Mouse (Mus musculus) midbrain, embryonic 10.5 days (tissue): ENCODE data around the gene Ebf4. TPM values are rescaled to one million over a fixed set of nuclear protein-coding genes. Genes with fewer than 3 reads are reported as not detected.
A peak's percentile ranks its signal among the peaks of the same experiment; 100 is the strongest.
"Not testable (repeated sequence)": the region's sequence is repeated elsewhere in the genome, so short reads cannot be mapped to it uniquely, and the experiment has no call there.

ENCODE experiments used
- DNase-seq: peaks from one replicate; pipeline ENCODE4 v3.0.0-alpha.2; 2017; ENCODE audit warnings: low spot score
- H3K27ac ChIP-seq: fragments of 300-500 bp; sonication (generic); replicated peaks from 2 replicates; pipeline ENCODE4 v1.5.1; 2016; ENCODE audit warnings: mild to moderate bottlenecking
- H3K27me3 ChIP-seq: fragments of 300-500 bp; sonication (generic); 2 replicates; pipeline ENCODE4 v1.6.1; 2016; ENCODE audit warnings: low read depth, mild to moderate bottlenecking; ENCODE audit not compliant: poor library complexity, severe bottlenecking
- H3K36me3 ChIP-seq: fragments of 300-500 bp; sonication (generic); 2 replicates; pipeline ENCODE4 v1.6.1; 2016; ENCODE audit warnings: mild to moderate bottlenecking, moderate library complexity
- H3K4me1 ChIP-seq: fragments of 300-500 bp; sonication (generic); 2 replicates; pipeline ENCODE4 v1.6.1; 2016
- H3K4me3 ChIP-seq: fragments of 300-500 bp; sonication (generic); 2 replicates; pipeline ENCODE4 v1.5.1; 2016; ENCODE audit warnings: mild to moderate bottlenecking, moderate library complexity
- H3K9me3 ChIP-seq: fragments of 300-500 bp; sonication (generic); replicated peaks from 2 replicates; pipeline ENCODE4 v1.6.1; 2016; ENCODE audit warnings: mild to moderate bottlenecking
- WGBS: fragments of 180-500 bp; shearing (Covaris S2); methylation state at CpG from one replicate; pipeline ENCODE4 v1.1.7; 2016; 5-methylcytosine and 5-hydroxymethylcytosine counted together
- polyA plus RNA-seq: library from polyadenylated mRNA; unstranded; fragments of >200 nt; fragmentation: Nextera tagmentation; extraction: Ambion mirVana; gene quantifications from 2 replicates; pipeline ENCODE4 v1.2.1, GENCODE M21; 2016

The Ebf4 gene
- polyA plus RNA-seq, 1 experiment from 2014 or later, result 0.95 TPM

DNA sequence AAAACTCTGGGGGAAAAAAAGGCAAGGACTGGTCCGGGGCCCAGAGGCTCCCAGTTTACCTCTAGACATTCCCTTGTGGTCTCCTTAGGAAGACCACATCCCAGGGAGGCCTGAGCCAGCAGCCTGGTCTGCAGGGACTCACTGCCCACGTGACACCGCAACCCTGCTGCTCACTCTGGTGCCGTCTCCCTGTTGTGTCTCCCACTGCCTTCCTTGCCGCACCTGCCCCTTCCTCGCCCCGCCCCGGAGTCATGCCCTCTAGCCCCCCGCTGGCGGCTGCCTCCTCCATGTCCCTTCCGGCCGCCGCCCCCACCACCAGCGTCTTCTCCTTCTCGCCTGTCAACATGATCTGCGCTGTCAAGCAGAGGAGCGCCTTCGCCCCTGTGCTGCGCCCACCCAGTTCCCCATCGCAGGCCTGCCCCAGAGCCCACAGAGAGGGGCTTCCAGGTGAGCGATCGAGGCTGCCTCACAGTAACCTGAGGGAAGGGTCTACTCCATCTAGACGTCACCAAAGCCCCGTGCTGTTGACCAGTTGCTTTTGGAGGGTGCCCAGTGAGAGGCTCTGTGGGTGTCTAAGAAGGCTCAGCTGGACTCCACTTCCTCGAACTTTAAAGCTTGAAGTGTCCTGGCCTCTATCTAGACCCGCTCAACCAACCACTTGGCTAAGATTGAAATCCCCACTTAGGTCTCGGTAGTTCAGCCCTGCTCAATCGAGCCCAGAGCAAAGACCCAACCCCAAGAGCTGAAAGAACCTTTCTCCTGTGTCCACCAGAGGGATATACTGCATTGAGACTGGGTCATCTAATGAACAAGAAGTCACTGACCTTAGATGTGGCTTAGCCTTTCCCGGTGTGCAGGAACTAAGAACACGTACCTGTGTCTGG, 70.5 kb downstream of the Ebf4 start:
- 7% methylated on average over 30 of the region's 30 CpGs for WGBS
- DNase-seq, result peak; percentile 40
- Histone ChIP-seq H3K36me3 (no peaks in the 10 kb centered on the region), H3K4me3 (peak overlapping the region; percentile 59), H3K27me3 (peaks cover 66% of the 10 kb centered on the region), H3K27ac (peak overlapping the region; percentile 46; the same call in 1 of the 2 replicates), H3K4me1 (peaks cover 33% of the 10 kb centered on the region), H3K9me3 (no peaks in the 10 kb centered on the region)

GRCm38 (mm10) chr2:130367386-130367785, 72.4 kb downstream of the Ebf4 start:
- H3K4me3 ChIP-seq, result no peak overlapping the region
- H3K27ac ChIP-seq, result no peak overlapping the region
- no peaks in the 10 kb centered on the region for H3K9me3 ChIP-seq
- H3K27me3 ChIP-seq, result peaks cover 46% of the 10 kb centered on the region
- 68% methylated on average over 4 of the region's 4 CpGs for WGBS
- peaks cover 30% of the 10 kb centered on the region for H3K4me1 ChIP-seq
- no peak for DNase-seq
- H3K36me3 ChIP-seq, result no peaks in the 10 kb centered on the region

DNA sequence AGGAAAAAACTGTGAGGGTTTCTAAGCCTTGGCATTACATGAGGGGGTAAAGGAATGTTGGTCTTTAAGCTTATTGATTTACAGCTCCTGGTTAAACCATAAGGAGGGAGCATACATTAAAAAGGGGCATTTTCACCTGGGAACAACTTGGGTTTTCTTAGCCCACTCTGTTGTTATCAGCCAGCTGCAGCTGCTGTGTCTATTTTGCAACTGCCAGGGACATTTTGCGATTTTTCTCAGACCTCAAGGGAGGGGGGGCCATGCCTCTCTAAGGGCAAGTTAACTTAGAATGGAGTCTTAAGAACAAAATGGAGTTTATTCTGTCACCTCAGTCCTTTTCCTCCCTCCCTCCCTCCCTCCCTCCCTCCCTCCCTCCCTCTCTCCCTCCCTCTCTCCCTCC, 78.1 kb downstream of the Ebf4 start:
- not testable (repeated sequence) for H3K36me3 ChIP-seq, DNase-seq, H3K27ac ChIP-seq, H3K9me3 ChIP-seq, H3K4me3 ChIP-seq, H3K27me3 ChIP-seq
- 65% methylated on average over 1 of the region's 1 CpGs for WGBS
- H3K4me1 ChIP-seq, result peaks cover 15% of the 10 kb centered on the region

GRCm38 (mm10) chr2:130374951-130375350, 80.0 kb downstream of the Ebf4 start:
- H3K27me3 ChIP-seq, result no peaks in the 10 kb centered on the region; the same call in 1 of the 2 replicates
- no peak overlapping the region for H3K27ac ChIP-seq
- H3K36me3 ChIP-seq, result no peaks in the 10 kb centered on the region
- WGBS, result 86% methylated on average over 4 of the region's 4 CpGs
- no peak for DNase-seq
- peaks cover 11% of the 10 kb centered on the region for H3K4me1 ChIP-seq
- no peaks in the 10 kb centered on the region for H3K9me3 ChIP-seq
- H3K4me3 ChIP-seq, result no peak overlapping the region

GRCm38 (mm10) chr2:130383205-130383604, 88.2 kb downstream of the Ebf4 start:
- no peak for DNase-seq
- Histone ChIP-seq H3K36me3 (no peaks in the 10 kb centered on the region), H3K27me3 (peaks cover 3% of the 10 kb centered on the region; the same call in 1 of the 2 replicates), H3K4me3 (no peak overlapping the region), H3K27ac (no peak overlapping the region), H3K4me1 (no peaks in the 10 kb centered on the region), H3K9me3 (no peaks in the 10 kb centered on the region)
- 59% methylated on average over 3 of the region's 3 CpGs for WGBS

GRCm38 (mm10) chr2:130383895-130384294, 88.9 kb downstream of the Ebf4 start:
- DNase-seq, result no peak
- Histone ChIP-seq H3K9me3 (no peaks in the 10 kb centered on the region), H3K36me3 (no peaks in the 10 kb centered on the region), H3K27me3 (peaks cover 3% of the 10 kb centered on the region; the same call in 1 of the 2 replicates), H3K4me1 (no peaks in the 10 kb centered on the region), H3K27ac (no peak overlapping the region), H3K4me3 (no peak overlapping the region)
- WGBS, result 87% methylated on average over 6 of the region's 6 CpGs

- Histone ChIP-seq H3K27me3 (peaks cover 3% of the 10 kb centered on the region; the same call in 1 of the 2 replicates), H3K27ac (no peak overlapping the region), H3K4me3 (no peak overlapping the region), H3K9me3 (no peaks in the 10 kb centered on the region), H3K4me1 (no peaks in the 10 kb centered on the region), H3K36me3 (peaks cover 7% of the 10 kb centered on the region; the same call in 1 of the 2 replicates)
- no peak for DNase-seq
- WGBS, result 83% methylated on average over 1 of the region's 1 CpGs
These were observed 91.2 kb downstream of the Ebf4 start for GRCm38 (mm10) chr2:130386212-130386611.

DNA sequence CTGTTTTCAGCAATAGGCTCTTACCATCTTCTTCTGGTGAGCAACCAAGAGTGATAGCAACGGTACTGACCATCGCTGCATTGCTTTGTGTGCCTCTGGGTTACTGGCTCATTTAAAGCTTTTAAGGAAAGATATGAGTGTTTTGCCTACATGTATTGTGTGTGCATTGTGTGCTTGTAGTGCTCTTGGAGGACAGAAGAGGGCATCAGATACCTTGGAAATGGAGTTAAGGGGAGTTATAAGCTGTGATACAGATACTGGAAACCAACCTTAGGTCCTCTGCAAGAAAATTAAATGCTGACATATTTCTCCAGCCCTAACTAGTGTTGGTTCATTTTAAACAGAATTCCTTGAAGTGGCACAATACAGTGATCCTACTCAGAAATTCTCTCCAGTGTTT, 93.8 kb downstream of the Ebf4 start:
- no peak for DNase-seq
- Histone ChIP-seq H3K27me3 (peaks cover 3% of the 10 kb centered on the region; the same call in 1 of the 2 replicates), H3K36me3 (peaks cover 19% of the 10 kb centered on the region), H3K4me1 (no peaks in the 10 kb centered on the region), H3K4me3 (no peak overlapping the region), H3K27ac (no peak overlapping the region), H3K9me3 (no peaks in the 10 kb centered on the region)
- WGBS, result 73% methylated on average over 2 of the region's 2 CpGs

DNA sequence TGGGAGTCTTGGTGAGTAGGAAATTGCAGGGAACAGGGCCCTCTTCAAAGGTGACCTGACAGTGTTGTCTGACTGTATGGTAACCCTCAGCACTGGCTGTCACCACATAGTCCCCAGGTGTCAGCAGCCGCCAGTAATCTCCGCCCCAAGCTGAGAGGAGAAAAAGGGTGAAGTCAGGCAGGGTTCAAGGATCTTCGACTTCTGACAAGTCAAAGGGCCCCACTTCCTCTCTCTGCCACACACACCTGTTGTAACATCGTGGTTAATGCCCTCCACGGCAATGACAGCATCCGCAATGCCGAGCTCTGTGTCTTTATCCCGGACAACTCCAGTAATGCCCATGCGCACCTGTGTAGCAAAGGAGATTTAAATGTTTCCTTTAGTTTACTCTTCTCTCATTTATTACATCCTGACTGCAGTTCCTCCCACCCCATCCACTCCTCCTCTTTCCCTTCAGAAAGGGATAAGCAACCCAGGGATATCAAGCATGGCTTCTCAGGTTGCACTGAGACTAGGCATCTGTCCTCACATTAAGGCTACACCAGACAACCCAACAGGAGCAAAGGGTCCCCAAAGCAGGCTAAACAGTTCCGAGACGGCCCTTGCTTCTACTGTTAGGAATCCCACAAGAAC, 96.1 kb downstream of the Ebf4 start:
- Histone ChIP-seq H3K9me3 (no peaks in the 10 kb centered on the region), H3K4me1 (no peaks in the 10 kb centered on the region), H3K27me3 (peaks cover 8% of the 10 kb centered on the region; the same call in 1 of the 2 replicates), H3K27ac (no peak overlapping the region), H3K4me3 (no peak overlapping the region), H3K36me3 (peaks cover 35% of the 10 kb centered on the region)
- WGBS, result 89% methylated on average over 11 of the region's 11 CpGs
- DNase-seq, result no peak

DNA sequence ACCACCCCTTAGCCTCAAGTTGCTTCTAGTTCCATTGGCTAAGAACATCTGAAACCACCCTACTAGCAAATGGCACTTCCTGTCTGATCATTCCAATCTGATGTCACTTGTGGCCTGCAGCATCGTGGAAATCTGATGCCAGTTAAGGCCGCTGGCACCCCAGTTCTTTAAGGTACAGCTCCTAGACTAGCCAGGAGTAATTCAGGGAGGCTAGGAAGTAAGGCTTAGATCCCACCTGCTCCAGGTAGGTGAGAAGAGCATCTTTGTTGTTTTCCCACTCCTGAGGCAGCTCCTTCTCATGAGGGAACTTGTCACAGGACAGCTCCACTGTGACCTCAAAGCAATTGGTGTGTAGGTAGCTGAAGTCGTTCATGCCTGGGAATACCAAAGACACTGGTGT, 97.9 kb downstream of the Ebf4 start:
- Histone ChIP-seq H3K27ac (no peak overlapping the region), H3K4me1 (peaks cover 16% of the 10 kb centered on the region), H3K9me3 (no peaks in the 10 kb centered on the region), H3K27me3 (peaks cover 7% of the 10 kb centered on the region), H3K36me3 (peaks cover 35% of the 10 kb centered on the region), H3K4me3 (no peak overlapping the region)
- WGBS, result 90% methylated on average over 3 of the region's 3 CpGs
- no peak for DNase-seq

DNA sequence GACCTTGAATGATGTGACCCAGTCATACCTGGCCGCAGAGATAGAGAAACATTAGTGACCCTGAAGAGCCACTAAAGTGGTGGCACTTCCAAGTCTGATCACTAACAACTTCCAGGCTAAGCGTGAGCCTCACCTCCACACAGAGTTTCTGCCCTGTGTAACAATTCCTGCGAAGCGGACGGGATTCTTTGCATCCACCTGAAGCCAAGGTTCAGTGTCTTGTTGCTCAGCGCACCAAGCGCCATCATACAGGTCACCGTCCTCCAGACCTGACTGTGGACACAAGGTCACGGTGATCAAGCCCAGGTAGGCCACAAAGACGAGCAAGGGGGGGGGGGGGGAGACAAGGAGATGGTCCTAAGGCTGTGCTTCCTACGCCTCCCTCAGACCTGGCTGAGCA, 100.7 kb downstream of the Ebf4 start:
- Histone ChIP-seq H3K36me3 (peaks cover 31% of the 10 kb centered on the region), H3K9me3 (no peaks in the 10 kb centered on the region), H3K4me3 (no peak overlapping the region), H3K27ac (no peak overlapping the region), H3K4me1 (peaks cover 22% of the 10 kb centered on the region), H3K27me3 (peaks cover 25% of the 10 kb centered on the region)
- no peak for DNase-seq
- WGBS, result 94% methylated on average over 11 of the region's 11 CpGs

GRCm38 (mm10) chr2:130397186-130397985, 102.4 kb downstream of the Ebf4 start, which contains the start of gene Cpxm1:
Gene Cpxm1, minus strand, starts transcription at chr2:130397574.
- H3K4me3 ChIP-seq, result peak within 1 kb of the TSS; percentile 68
- H3K27me3 ChIP-seq, result peaks cover 25% of the 10 kb centered on the region
- peaks cover 31% of the 10 kb centered on the region for H3K4me1 ChIP-seq
- peak within 1 kb of the TSS; percentile 87 for H3K27ac ChIP-seq
- H3K36me3 ChIP-seq, result peaks cover 25% of the 10 kb centered on the region
- peak; percentile 79 for DNase-seq
- under 1% methylated on average over 53 of the region's 53 CpGs for WGBS
- no peaks in the 10 kb centered on the region for H3K9me3 ChIP-seq
